Mouse (Mus musculus) embryonic facial prominence, embryonic 12.5 days (tissue): ENCODE data around the gene Ubc. TPM values are rescaled to one million over a fixed set of nuclear protein-coding genes. Genes with fewer than 3 reads are reported as not detected.

ENCODE experiments used
- ATAC-seq: fragments of 200-750 bp; cut with Nextera tagmentation; 2 replicates; pipeline ENCODE4 v1.8.0; 2017; ENCODE audit not compliant: insufficient number of reproducible peaks, insufficient read depth, low FRiP score, low TSS enrichment
- H3K27ac ChIP-seq: fragments of 300-500 bp; sonication (generic); 2 replicates; pipeline ENCODE4 v1.5.1; 2016; ENCODE audit warnings: mild to moderate bottlenecking
- H3K27me3 ChIP-seq: fragments of 300-500 bp; sonication (generic); 2 replicates; pipeline ENCODE4 v1.6.1; 2016; ENCODE audit warnings: mild to moderate bottlenecking, moderate library complexity
- H3K36me3 ChIP-seq: fragments of 300-500 bp; sonication (generic); 2 replicates; pipeline ENCODE4 v1.6.1; 2016; ENCODE audit warnings: mild to moderate bottlenecking
- H3K4me1 ChIP-seq: fragments of 300-500 bp; sonication (generic); 2 replicates; pipeline ENCODE4 v1.6.1; 2016
- H3K4me2 ChIP-seq: fragments of 300-500 bp; sonication (generic); replicated peaks from 2 replicates; pipeline ENCODE4 v1.6.1; 2016; ENCODE audit warnings: mild to moderate bottlenecking, moderate library complexity
- H3K4me3 ChIP-seq: fragments of 300-500 bp; sonication (generic); 2 replicates; pipeline ENCODE4 v1.5.1; 2016; ENCODE audit warnings: mild to moderate bottlenecking
- H3K9ac ChIP-seq: fragments of 300-500 bp; sonication (generic); 2 replicates; pipeline ENCODE4 v1.6.1; 2016; ENCODE audit warnings: mild to moderate bottlenecking, moderate library complexity
- H3K9me3 ChIP-seq: fragments of 300-500 bp; sonication (generic); 2 replicates; pipeline ENCODE4 v1.6.1; 2016; ENCODE audit warnings: mild to moderate bottlenecking, moderate library complexity
- WGBS: fragments of 180-500 bp; shearing (Covaris S2); methylation state at CpG from one replicate; pipeline ENCODE4 v1.1.7; 2016; 5-methylcytosine and 5-hydroxymethylcytosine counted together
- polyA plus RNA-seq: library from polyadenylated mRNA; unstranded; fragments of >200 nt; fragmentation: Nextera tagmentation; extraction: Ambion mirVana; gene quantifications from 2 replicates; pipeline ENCODE4 v1.2.1, GENCODE M21; 2016

Gene Ubc
- polyA plus RNA-seq, 1 experiment from 2014 or later: 1,101 TPM

- no peak overlapping the region for H3K4me2 ChIP-seq
- H3K27ac ChIP-seq: no peak overlapping the region
- H3K36me3 ChIP-seq: no peaks in the 10 kb centered on the region
- no peaks in the 10 kb centered on the region for H3K4me1 ChIP-seq
- no peak overlapping the region for H3K9ac ChIP-seq
- H3K9me3 ChIP-seq: no peaks in the 10 kb centered on the region
- ATAC-seq: no peak
- no peak overlapping the region for H3K4me3 ChIP-seq
- WGBS: 88% methylated on average over 5 of the region's 5 CpGs
- H3K27me3 ChIP-seq: no peaks in the 10 kb centered on the region
These were observed 11.1 kb downstream of the Ubc start for GRCm38 (mm10) chr5:125378919-125379318.

- H3K4me3 ChIP-seq: no peak overlapping the region
- WGBS: 62% methylated on average over 7 of the region's 7 CpGs
- no peak overlapping the region for H3K9ac ChIP-seq
- H3K27me3 ChIP-seq: no peaks in the 10 kb centered on the region
- H3K9me3 ChIP-seq: no peaks in the 10 kb centered on the region
- no peak overlapping the region for H3K4me2 ChIP-seq
- H3K36me3 ChIP-seq: no peaks in the 10 kb centered on the region
- H3K4me1 ChIP-seq: no peaks in the 10 kb centered on the region
- ATAC-seq: no peak
- H3K27ac ChIP-seq: no peak overlapping the region
These were observed 12.8 kb downstream of the Ubc start for GRCm38 (mm10) chr5:125377214-125377613.

- no peaks in the 10 kb centered on the region for H3K36me3 ChIP-seq
- no peaks in the 10 kb centered on the region for H3K27me3 ChIP-seq
- 84% methylated on average over 2 of the region's 2 CpGs for WGBS
- H3K9ac ChIP-seq: no peak overlapping the region
- ATAC-seq: no peak
- H3K9me3 ChIP-seq: no peaks in the 10 kb centered on the region
- no peak overlapping the region for H3K27ac ChIP-seq
- H3K4me1 ChIP-seq: no peaks in the 10 kb centered on the region
- no peak overlapping the region for H3K4me3 ChIP-seq
- no peak overlapping the region for H3K4me2 ChIP-seq
These were observed 14.1 kb downstream of the Ubc start for GRCm38 (mm10) chr5:125375871-125376270.

- no peak overlapping the region for H3K27ac ChIP-seq
- no peak overlapping the region for H3K4me3 ChIP-seq
- H3K36me3 ChIP-seq: no peaks in the 10 kb centered on the region
- no peaks in the 10 kb centered on the region for H3K9me3 ChIP-seq
- WGBS: 80% methylated on average over 4 of the region's 4 CpGs
- ATAC-seq: no peak
- H3K27me3 ChIP-seq: no peaks in the 10 kb centered on the region
- H3K4me2 ChIP-seq: no peak overlapping the region
- H3K4me1 ChIP-seq: no peaks in the 10 kb centered on the region
- no peak overlapping the region for H3K9ac ChIP-seq
These were observed 18.0 kb downstream of the Ubc start for GRCm38 (mm10) chr5:125372027-125372426.

- ATAC-seq: no peak
- Histone ChIP-seq H3K27me3 (no peaks in the 10 kb centered on the region), H3K4me1 (no peaks in the 10 kb centered on the region), H3K9me3 (no peaks in the 10 kb centered on the region), H3K27ac (no peak overlapping the region), H3K36me3 (no peaks in the 10 kb centered on the region), H3K4me2 (no peak overlapping the region), H3K4me3 (no peak overlapping the region), H3K9ac (no peak overlapping the region)
- 74% methylated on average over 7 of the region's 7 CpGs for WGBS
These were observed 18.9 kb downstream of the Ubc start for GRCm38 (mm10) chr5:125370950-125371693.

GRCm38 (mm10) chr5:125368568-125368967 is 21.4 kb downstream of the Ubc start:
- WGBS: 0% methylated on average over 4 of the region's 4 CpGs

GRCm38 (mm10) chr5:125368156-125368555 is 21.8 kb downstream of the Ubc start:
- 61% methylated on average over 5 of the region's 5 CpGs for WGBS
- Histone ChIP-seq H3K4me2 (no peak overlapping the region), H3K4me3 (no peak overlapping the region), H3K36me3 (no peaks in the 10 kb centered on the region), H3K27me3 (no peaks in the 10 kb centered on the region), H3K9ac (no peak overlapping the region), H3K27ac (no peak overlapping the region), H3K4me1 (no peaks in the 10 kb centered on the region), H3K9me3 (no peaks in the 10 kb centered on the region)
- no peak for ATAC-seq

More at GRCm38 (mm10) chr5:125368568-125368967, 21.4 kb downstream of the Ubc start:
- no peaks in the 10 kb centered on the region for H3K36me3 ChIP-seq
- no peaks in the 10 kb centered on the region for H3K9me3 ChIP-seq
- ATAC-seq: no peak
- H3K4me1 ChIP-seq: no peaks in the 10 kb centered on the region
- no peak overlapping the region for H3K4me2 ChIP-seq
- no peak overlapping the region for H3K4me3 ChIP-seq
- no peak overlapping the region for H3K27ac ChIP-seq
- H3K27me3 ChIP-seq: no peaks in the 10 kb centered on the region
- no peak overlapping the region for H3K9ac ChIP-seq

- Histone ChIP-seq H3K4me1 (no peaks in the 10 kb centered on the region), H3K9ac (no peak overlapping the region), H3K27ac (no peak overlapping the region), H3K4me3 (no peak overlapping the region), H3K27me3 (no peaks in the 10 kb centered on the region), H3K4me2 (no peak overlapping the region), H3K9me3 (no peaks in the 10 kb centered on the region), H3K36me3 (no peaks in the 10 kb centered on the region)
- 76% methylated on average over 4 of the region's 4 CpGs for WGBS
- ATAC-seq: no peak
These were observed 25.1 kb downstream of the Ubc start for GRCm38 (mm10) chr5:125364851-125365429.

- WGBS: 79% methylated on average over 7 of the region's 7 CpGs
- Histone ChIP-seq H3K4me1 (no peaks in the 10 kb centered on the region), H3K36me3 (no peaks in the 10 kb centered on the region), H3K4me2 (no peak overlapping the region), H3K27me3 (no peaks in the 10 kb centered on the region), H3K9ac (no peak overlapping the region), H3K4me3 (no peak overlapping the region), H3K9me3 (no peaks in the 10 kb centered on the region), H3K27ac (no peak overlapping the region)
- ATAC-seq: no peak
These were observed 26.1 kb downstream of the Ubc start for GRCm38 (mm10) chr5:125363894-125364293.

GRCm38 (mm10) chr5:125360981-125361510 is 29.0 kb downstream of the Ubc start:
- Histone ChIP-seq H3K4me3 (no peak overlapping the region), H3K27me3 (no peaks in the 10 kb centered on the region), H3K9me3 (no peaks in the 10 kb centered on the region), H3K36me3 (no peaks in the 10 kb centered on the region), H3K4me2 (no peak overlapping the region), H3K27ac (no peak overlapping the region), H3K9ac (no peak overlapping the region), H3K4me1 (peaks cover under 1% of the 10 kb centered on the region; the same call in 1 of the 2 replicates)
- ATAC-seq: 0 out of 2 replicates have a peak, but pooled peaks have one; percentile 28
- 39% methylated on average over 16 of the region's 16 CpGs for WGBS

GRCm38 (mm10) chr5:125360566-125360965 is 29.4 kb downstream of the Ubc start:
- no peaks in the 10 kb centered on the region for H3K9me3 ChIP-seq
- no peak overlapping the region for H3K4me2 ChIP-seq
- H3K27me3 ChIP-seq: no peaks in the 10 kb centered on the region
- H3K27ac ChIP-seq: no peak overlapping the region
- peaks cover 5% of the 10 kb centered on the region for H3K4me1 ChIP-seq
- no peaks in the 10 kb centered on the region for H3K36me3 ChIP-seq
- no peak overlapping the region for H3K9ac ChIP-seq
- WGBS: 44% methylated on average over 9 of the region's 9 CpGs
- H3K4me3 ChIP-seq: no peak overlapping the region
- ATAC-seq: no peak

GRCm38 (mm10) chr5:125358270-125358608 is 31.8 kb downstream of the Ubc start:
- H3K9ac ChIP-seq: no peak overlapping the region
- no peaks in the 10 kb centered on the region for H3K27me3 ChIP-seq
- WGBS: 85% methylated on average over 5 of the region's 5 CpGs
- no peaks in the 10 kb centered on the region for H3K9me3 ChIP-seq
- H3K36me3 ChIP-seq: no peaks in the 10 kb centered on the region
- H3K4me1 ChIP-seq: peaks cover 15% of the 10 kb centered on the region
- ATAC-seq: no peak
- H3K4me2 ChIP-seq: no peak overlapping the region
- H3K27ac ChIP-seq: no peak overlapping the region
- no peak overlapping the region for H3K4me3 ChIP-seq
